18 mouse cellular contexts compared by ENCODE assay signal in the genomic region with DNA sequence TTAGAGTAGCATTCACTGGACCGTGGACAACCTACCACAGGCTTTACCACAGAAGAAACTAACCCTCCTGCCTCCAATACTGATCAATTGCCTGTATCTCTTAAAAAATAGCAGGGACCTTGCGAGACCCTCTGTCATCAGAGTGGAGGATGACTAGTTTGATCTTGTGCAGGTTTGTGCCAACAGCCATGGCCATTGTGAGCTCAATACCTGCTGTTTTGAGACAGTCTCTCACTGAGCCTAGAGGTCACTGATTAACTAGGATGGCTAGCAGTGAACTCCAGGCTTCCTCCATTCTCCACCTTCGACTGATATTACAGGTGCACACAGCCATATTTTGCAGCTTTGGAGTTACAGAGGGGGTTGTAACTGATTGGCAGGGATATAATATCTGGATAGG.
A peak's percentile ranks its signal among the peaks of the same experiment; 100 is the strongest.
DNase-seq lines count a peak whose midpoint lies in the region.
"Had no signal": no experiment of that assay in that cellular context is flagged by ENCODE, and none has a peak within 500 bp of the region (broad histone marks: within the 10 kb centered on the region; RNA-seq: fewer than 3 reads in every experiment).

No protein-coding gene starts in this region.

- peak; percentile 67 for DNase-seq in kidney, adult 11 months
- no peak for DNase-seq in kidney, postnatal 10 days
- DNase-seq in kidney, adult 9 months, result peak; percentile 85
- peak; percentile 28 to 53 for DNase-seq in kidney, postnatal 25 days
- DNase-seq in layer of hippocampus, adult 18-20 months (ENCODE audit: low spot score in 2 of 2), result no peak
- DNase-seq in Muller cell, postnatal 12 days (ENCODE audit: inconsistent ontology term), result no peak
- no peak for DNase-seq in left cerebral cortex, postnatal 10 days (ENCODE audit: extremely low spot score in 1 of 2, low spot score in 2 of 2)
- DNase-seq: adrenal gland, postnatal 36 days; cerebellum, adult 11 months; cerebellum, adult 9-11 months; gastrocnemius, postnatal 25 days; heart, postnatal 4 days; left cerebral cortex, postnatal 4 days; lung, embryonic 14.5 days; midbrain, embryonic 14.5 days; retina, postnatal 1 day; right cerebral cortex, postnatal 25 days; spleen, adult 18-20 months had no signal

- intact Hi-C loops in left cerebral cortex, postnatal 10 days (cut with DNase I), result no loop called here

Comparison
In these comparisons a context has a peak if more than half of its experiments do, and no peak if none do; other contexts are left out.
1. DNase-seq: peak in kidney, adult 11 months (single experiment), kidney, adult 9 months (single experiment) and kidney, postnatal 25 days (2 of 2); none in kidney, postnatal 10 days (single experiment), layer of hippocampus, adult 18-20 months (0 of 2), Muller cell, postnatal 12 days (single experiment) and left cerebral cortex, postnatal 10 days (0 of 2).